Mouse (Mus musculus): Measurements from ENCODE around the gene Kif13a. TPM values are rescaled to one million over a fixed set of nuclear protein-coding genes. Genes with fewer than 3 reads are reported as not detected.

The Kif13a gene
- polyA plus RNA-seq, 1 experiment = 10.7 TPM

DNA sequence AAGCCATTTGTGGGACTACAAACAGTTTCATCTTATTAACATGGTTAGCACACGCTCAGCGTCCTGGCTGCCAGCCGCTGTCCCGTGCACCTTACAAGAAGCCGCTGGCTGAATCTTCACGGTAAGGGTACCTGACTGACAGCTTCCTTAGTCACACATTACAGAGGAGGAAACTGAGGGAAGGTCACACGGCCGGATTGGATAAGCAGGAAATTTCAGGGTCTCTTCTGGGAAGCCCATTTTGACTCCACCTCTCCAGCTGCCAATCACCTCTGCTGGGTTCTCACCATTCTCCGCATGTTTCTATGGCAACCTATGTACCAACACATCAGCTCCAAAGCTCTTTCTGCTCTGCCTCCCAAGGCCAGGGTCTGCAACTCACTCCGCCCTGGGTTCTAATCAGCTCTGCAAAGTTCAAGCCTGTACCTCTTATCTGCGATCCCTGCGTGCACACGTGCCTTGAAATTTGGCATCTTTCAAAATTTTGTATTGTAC is 109.9 kb downstream of the Kif13a start:
- TF ChIP-seq POLR2A (IDR thresholded peaks at IDR 0.05; ENCODE audit: borderline replicate concordance, control insufficient read depth, low read depth, low read length) = no peak
- TF ChIP-seq CTCF (IDR thresholded peaks at IDR 0.05; ENCODE audit: control insufficient read depth, insufficient read depth, low read length) = no peak
- Histone ChIP-seq H3K4me3 (replicated peaks; ENCODE audit: control insufficient read depth, low read depth, low read length) (no peak overlapping the region), H3K4me1 (ENCODE audit: control insufficient read depth, insufficient read depth, low read length) (no peaks in the 10 kb centered on the region), H3K27ac (ENCODE audit: control insufficient read depth, insufficient read depth, low read depth, low read length, poor library complexity) (no peak overlapping the region)
- 83% methylated on average over 13 of the region's 13 CpGs for WGBS

DNA sequence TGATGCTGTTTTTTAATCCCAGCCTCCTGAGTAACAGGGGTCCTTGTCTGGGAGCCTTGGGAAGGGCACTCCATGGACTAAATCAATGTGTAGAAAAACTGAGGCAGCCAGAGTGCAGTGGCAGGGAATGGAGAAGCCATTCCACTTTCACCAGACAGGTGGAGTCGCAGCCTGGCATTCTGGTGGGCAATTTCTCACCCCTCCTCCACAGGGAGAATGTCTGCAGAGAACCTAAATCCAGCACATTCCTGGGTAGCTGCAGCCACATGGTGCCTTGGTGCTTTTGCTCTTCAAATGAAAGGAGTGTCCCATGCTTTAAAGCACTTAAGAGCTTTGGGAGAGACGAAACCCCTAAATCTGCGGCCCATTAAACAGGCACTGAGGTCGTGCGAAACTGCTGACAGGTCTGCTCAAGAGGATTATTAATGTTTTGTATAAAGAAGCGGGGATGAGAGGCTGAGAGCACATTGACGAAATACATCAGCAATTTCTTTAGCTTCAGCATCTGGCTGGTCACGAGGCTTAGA is 110.4 kb downstream of the Kif13a start:
- H3K27ac ChIP-seq (ENCODE audit: control insufficient read depth, insufficient read depth, low read depth, low read length, poor library complexity) = no peak overlapping the region
- WGBS = 92% methylated on average over 8 of the region's 8 CpGs
- TF ChIP-seq CTCF (IDR thresholded peaks at IDR 0.05; ENCODE audit: control insufficient read depth, insufficient read depth, low read length) (no peak), POLR2A (IDR thresholded peaks at IDR 0.05; ENCODE audit: borderline replicate concordance, control insufficient read depth, low read depth, low read length) (no peak)
- no peak overlapping the region for H3K4me3 ChIP-seq (replicated peaks; ENCODE audit: control insufficient read depth, low read depth, low read length)
- H3K4me1 ChIP-seq (ENCODE audit: control insufficient read depth, insufficient read depth, low read length) = no peaks in the 10 kb centered on the region

DNA sequence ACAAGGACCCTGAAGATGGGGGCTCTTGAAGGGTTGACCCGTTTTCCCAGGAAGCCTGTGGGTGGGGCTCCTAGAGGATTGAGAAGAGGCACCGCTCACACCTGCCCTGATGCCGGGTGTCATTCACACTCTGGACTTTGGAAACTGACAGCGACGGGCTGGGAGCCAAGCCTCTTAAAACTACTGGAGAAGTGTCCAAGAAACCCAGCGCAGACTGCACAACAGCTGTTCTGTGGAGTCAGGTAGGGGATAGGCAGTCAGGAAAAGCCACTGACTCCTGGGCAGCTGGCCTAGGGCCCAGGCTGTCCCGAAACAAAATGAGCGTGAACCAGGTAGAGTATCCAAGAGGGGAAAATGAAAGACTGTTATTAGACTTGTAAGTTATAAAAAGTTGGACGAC is 111.3 kb downstream of the Kif13a start:
- no peak overlapping the region for H3K27ac ChIP-seq (ENCODE audit: control insufficient read depth, insufficient read depth, low read depth, low read length, poor library complexity)
- no peak for TF ChIP-seq CTCF (IDR thresholded peaks at IDR 0.05; ENCODE audit: control insufficient read depth, insufficient read depth, low read length)
- WGBS = 87% methylated on average over 9 of the region's 9 CpGs
- H3K4me1 ChIP-seq (ENCODE audit: control insufficient read depth, insufficient read depth, low read length) = no peaks in the 10 kb centered on the region
- no peak overlapping the region for H3K4me3 ChIP-seq (replicated peaks; ENCODE audit: control insufficient read depth, low read depth, low read length)

DNA sequence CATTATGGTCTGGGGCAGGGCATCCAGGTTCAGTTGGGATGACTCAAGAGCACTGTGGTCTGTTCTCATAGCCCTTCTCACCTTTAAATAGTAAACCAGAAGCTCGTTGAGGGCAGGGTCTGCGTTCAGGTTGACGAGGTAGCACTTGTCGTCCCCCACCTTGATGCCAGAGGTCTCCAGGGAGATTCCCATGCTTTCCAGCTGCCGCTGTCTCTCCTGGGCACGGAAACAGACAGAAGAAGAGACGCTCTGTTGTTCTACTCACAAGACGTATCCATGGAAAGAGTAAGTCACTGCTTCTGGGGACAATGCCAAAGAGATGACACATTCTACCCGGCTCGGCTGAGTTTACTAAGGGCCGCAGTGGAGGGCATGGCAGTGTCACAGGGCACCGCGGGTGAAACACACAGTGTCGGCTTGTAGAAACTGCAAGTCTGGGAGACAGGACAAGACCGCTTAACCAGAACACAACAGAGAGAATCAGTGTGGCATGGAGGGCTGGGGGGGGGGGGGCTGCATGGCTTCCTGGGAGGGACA is 117.0 kb downstream of the Kif13a start:
- Histone ChIP-seq H3K4me1 (ENCODE audit: control insufficient read depth, insufficient read depth, low read length) (no peaks in the 10 kb centered on the region), H3K27ac (ENCODE audit: control insufficient read depth, insufficient read depth, low read depth, low read length, poor library complexity) (no peak overlapping the region), H3K4me3 (replicated peaks; ENCODE audit: control insufficient read depth, low read depth, low read length) (no peak overlapping the region)
- 91% methylated on average over 15 of the region's 15 CpGs for WGBS
- TF ChIP-seq CTCF (IDR thresholded peaks at IDR 0.05; ENCODE audit: control insufficient read depth, insufficient read depth, low read length) = no peak

DNA sequence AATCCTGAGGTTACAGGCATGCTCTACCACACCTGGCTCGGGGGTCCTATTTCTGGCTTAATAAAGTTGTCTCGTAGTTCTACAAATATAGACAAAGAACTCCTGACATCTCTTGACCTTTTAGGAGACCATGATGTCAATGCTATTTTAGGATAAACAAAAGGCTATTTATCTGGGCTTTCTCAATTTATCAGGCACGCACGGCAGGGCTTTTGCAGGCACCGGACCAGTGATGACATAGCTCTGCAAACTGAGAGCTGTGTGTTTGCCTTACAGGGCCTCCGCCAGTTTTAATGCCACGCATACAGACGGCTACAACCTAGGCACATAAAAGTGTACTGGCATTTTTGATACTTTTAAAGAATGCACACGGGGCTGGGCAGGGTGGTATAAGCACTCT is 118.0 kb downstream of the Kif13a start:
- WGBS = 86% methylated on average over 9 of the region's 9 CpGs

DNA sequence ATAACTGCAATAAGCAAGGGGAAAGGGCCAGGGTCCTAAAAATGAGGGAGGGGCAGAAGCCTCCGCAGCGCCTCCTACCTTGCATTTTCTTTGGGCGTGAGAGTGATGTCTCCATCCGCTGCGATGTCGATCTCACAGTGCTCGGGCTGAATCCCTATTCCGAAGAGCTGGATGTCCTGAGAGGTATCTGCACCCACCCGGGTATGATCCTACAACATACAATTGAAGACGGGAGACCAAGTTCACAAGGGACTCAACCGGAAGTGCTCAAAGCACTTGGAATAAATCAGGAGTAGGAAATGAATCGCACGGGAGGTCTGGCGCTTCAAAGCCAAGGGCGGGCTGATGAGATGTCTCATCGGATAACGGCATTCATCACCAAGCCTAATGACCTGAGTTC is 119.1 kb downstream of the Kif13a start:
- no peak overlapping the region for H3K4me3 ChIP-seq (replicated peaks; ENCODE audit: control insufficient read depth, low read depth, low read length)
- no peak for TF ChIP-seq POLR2A (IDR thresholded peaks at IDR 0.05; ENCODE audit: borderline replicate concordance, control insufficient read depth, low read depth, low read length)
- TF ChIP-seq CTCF (IDR thresholded peaks at IDR 0.05; ENCODE audit: control insufficient read depth, insufficient read depth, low read length) = no peak
- WGBS = 94% methylated on average over 17 of the region's 17 CpGs
- H3K4me1 ChIP-seq (ENCODE audit: control insufficient read depth, insufficient read depth, low read length) = no peaks in the 10 kb centered on the region
- no peak overlapping the region for H3K27ac ChIP-seq (ENCODE audit: control insufficient read depth, insufficient read depth, low read depth, low read length, poor library complexity)

More for the DNA sequence above, 118.0 kb downstream of the Kif13a start:
- no peak overlapping the region for H3K4me3 ChIP-seq (replicated peaks; ENCODE audit: control insufficient read depth, low read depth, low read length)
- TF ChIP-seq POLR2A (IDR thresholded peaks at IDR 0.05; ENCODE audit: borderline replicate concordance, control insufficient read depth, low read depth, low read length) = no peak
- no peak for TF ChIP-seq CTCF (IDR thresholded peaks at IDR 0.05; ENCODE audit: control insufficient read depth, insufficient read depth, low read length)
- no peaks in the 10 kb centered on the region for H3K4me1 ChIP-seq (ENCODE audit: control insufficient read depth, insufficient read depth, low read length)
- H3K27ac ChIP-seq (ENCODE audit: control insufficient read depth, insufficient read depth, low read depth, low read length, poor library complexity) = no peak overlapping the region

DNA sequence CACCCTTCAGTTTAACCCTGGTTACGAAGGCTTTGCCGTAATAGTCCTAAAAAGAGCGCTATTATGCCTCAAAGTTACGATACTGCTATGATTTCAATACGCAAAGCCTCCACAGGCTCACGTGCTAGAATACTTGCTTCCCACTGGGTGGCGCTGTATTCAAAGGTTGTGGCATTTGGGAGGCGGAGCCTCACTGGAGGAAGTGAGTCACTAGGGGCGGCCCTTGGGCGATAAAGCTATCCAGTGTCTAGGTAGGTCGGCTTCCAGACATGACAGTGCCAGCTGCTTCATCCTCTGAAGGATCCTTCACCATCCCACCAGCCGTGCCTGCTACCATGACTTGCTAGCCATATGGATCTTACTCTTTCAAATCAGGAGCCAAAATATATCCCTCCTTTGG is 119.6 kb downstream of the Kif13a start:
- Histone ChIP-seq H3K27ac (ENCODE audit: control insufficient read depth, insufficient read depth, low read depth, low read length, poor library complexity) (no peak overlapping the region), H3K4me1 (ENCODE audit: control insufficient read depth, insufficient read depth, low read length) (no peaks in the 10 kb centered on the region), H3K4me3 (replicated peaks; ENCODE audit: control insufficient read depth, low read depth, low read length) (no peak overlapping the region)
- TF ChIP-seq POLR2A (IDR thresholded peaks at IDR 0.05; ENCODE audit: borderline replicate concordance, control insufficient read depth, low read depth, low read length) (no peak), CTCF (IDR thresholded peaks at IDR 0.05; ENCODE audit: control insufficient read depth, insufficient read depth, low read length) (0 out of 2 replicates have a peak, but pooled peaks have one; percentile 27)
- WGBS = 85% methylated on average over 12 of the region's 12 CpGs

DNA sequence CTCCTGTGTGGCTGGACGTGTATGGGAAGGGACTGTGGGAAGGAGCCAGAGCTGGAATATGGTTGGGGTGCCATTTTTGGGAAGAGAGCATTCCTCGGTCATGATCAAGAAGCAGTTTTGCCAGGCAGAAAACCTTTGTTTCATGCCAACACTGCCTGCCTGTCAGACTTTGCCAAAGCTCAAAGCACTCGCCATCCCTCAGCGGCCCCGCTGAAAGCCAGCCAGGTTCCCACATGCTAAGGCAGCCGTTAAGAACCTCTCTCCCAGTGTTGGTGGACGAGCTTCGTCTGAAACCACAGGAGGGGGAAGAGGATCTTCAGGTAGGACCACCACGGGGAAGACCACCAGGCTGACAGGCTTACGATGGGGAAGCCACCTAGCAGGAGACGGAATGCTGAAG is 121.8 kb downstream of the Kif13a start:
- Histone ChIP-seq H3K4me1 (ENCODE audit: control insufficient read depth, insufficient read depth, low read length) (no peaks in the 10 kb centered on the region), H3K27ac (ENCODE audit: control insufficient read depth, insufficient read depth, low read depth, low read length, poor library complexity) (no peak overlapping the region), H3K4me3 (replicated peaks; ENCODE audit: control insufficient read depth, low read depth, low read length) (no peak overlapping the region)
- no peak for TF ChIP-seq CTCF (IDR thresholded peaks at IDR 0.05; ENCODE audit: control insufficient read depth, insufficient read depth, low read length)
- no peak for TF ChIP-seq POLR2A (IDR thresholded peaks at IDR 0.05; ENCODE audit: borderline replicate concordance, control insufficient read depth, low read depth, low read length)
- 89% methylated on average over 11 of the region's 11 CpGs for WGBS

DNA sequence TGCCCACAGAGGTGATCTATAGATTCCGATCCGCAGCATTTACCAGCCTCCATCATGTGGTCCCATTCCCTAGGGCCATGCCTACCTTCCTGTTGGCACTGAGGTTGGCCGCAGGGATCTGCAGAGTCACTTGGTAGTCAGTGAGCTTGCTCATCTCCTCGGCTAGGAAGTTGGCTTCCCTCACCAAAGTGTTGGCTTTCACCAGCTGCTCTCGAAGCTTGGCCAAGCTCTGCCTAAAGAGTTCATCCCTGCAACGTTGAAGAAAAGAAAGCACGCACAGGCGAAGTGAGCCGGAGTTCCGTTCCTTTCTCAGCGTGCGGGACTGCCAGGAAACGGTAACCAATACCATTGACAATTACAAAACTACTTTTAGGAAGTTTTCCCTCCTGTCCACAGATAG is 128.5 kb downstream of the Kif13a start:
- H3K4me1 ChIP-seq (ENCODE audit: control insufficient read depth, insufficient read depth, low read length) = no peaks in the 10 kb centered on the region
- no peak overlapping the region for H3K27ac ChIP-seq (ENCODE audit: control insufficient read depth, insufficient read depth, low read depth, low read length, poor library complexity)
- no peak for TF ChIP-seq POLR2A (IDR thresholded peaks at IDR 0.05; ENCODE audit: borderline replicate concordance, control insufficient read depth, low read depth, low read length)
- TF ChIP-seq CTCF (IDR thresholded peaks at IDR 0.05; ENCODE audit: control insufficient read depth, insufficient read depth, low read length) = no peak
- H3K4me3 ChIP-seq (replicated peaks; ENCODE audit: control insufficient read depth, low read depth, low read length) = no peak overlapping the region
- 85% methylated on average over 13 of the region's 13 CpGs for WGBS

Measured in bone marrow, adult 2 months (tissue).